Mouse (Mus musculus) kidney, embryonic 15.5 days (tissue): ENCODE measurements around the gene Mrps18a. TPM values are rescaled to one million over a fixed set of nuclear protein-coding genes. Genes with fewer than 3 reads are reported as not detected.

Source experiments
- ATAC-seq: fragments of 200-750 bp; cut with Nextera tagmentation; replicated peaks from 2 replicates; pipeline ENCODE4 v1.8.0; 2017; ENCODE audit warnings: moderate TSS enrichment; ENCODE audit not compliant: low FRiP score
- H3K27ac ChIP-seq: fragments of 300-500 bp; sonication (generic); 2 replicates; pipeline ENCODE4 v1.5.1; 2015; ENCODE audit warnings: mild to moderate bottlenecking, inconsistent platforms
- H3K27me3 ChIP-seq: fragments of 300-500 bp; sonication (generic); 2 replicates; pipeline ENCODE4 v1.6.1; 2015; ENCODE audit warnings: inconsistent platforms
- H3K36me3 ChIP-seq: fragments of 300-500 bp; sonication (generic); 2 replicates; pipeline ENCODE4 v1.6.1; 2015; ENCODE audit warnings: inconsistent platforms
- H3K4me1 ChIP-seq: fragments of 300-500 bp; sonication (generic); 2 replicates; pipeline ENCODE4 v1.6.1; 2015; ENCODE audit warnings: inconsistent platforms
- H3K4me2 ChIP-seq: fragments of 300-500 bp; sonication (generic); 2 replicates; pipeline ENCODE4 v1.6.1; 2015; ENCODE audit warnings: moderate library complexity, mild to moderate bottlenecking, inconsistent platforms
- H3K4me3 ChIP-seq: fragments of 300-500 bp; sonication (generic); replicated peaks from 2 replicates; pipeline ENCODE4 v1.5.1; 2015; ENCODE audit warnings: mild to moderate bottlenecking, inconsistent platforms
- H3K9ac ChIP-seq: fragments of 300-500 bp; sonication (generic); 2 replicates; pipeline ENCODE4 v1.6.1; 2015; ENCODE audit warnings: mild to moderate bottlenecking, inconsistent platforms
- H3K9me3 ChIP-seq: fragments of 300-500 bp; sonication (generic); replicated peaks from 2 replicates; pipeline ENCODE4 v1.6.1; 2016; ENCODE audit warnings: inconsistent platforms
- WGBS: fragments of 180-500 bp; shearing (Covaris S2); methylation state at CpG from one replicate; pipeline ENCODE4 v1.1.7; 2015; ENCODE audit warnings: mixed read lengths; 5-methylcytosine and 5-hydroxymethylcytosine counted together
- polyA plus RNA-seq: library from polyadenylated mRNA; unstranded; fragments of >200 nt; fragmentation: Nextera tagmentation; extraction: Ambion mirVana; gene quantifications from 2 replicates; pipeline ENCODE4 v1.2.1, GENCODE M21; 2015

The Mrps18a gene
- polyA plus RNA-seq, 1 experiment from 2014 or later: 155 TPM

GRCm38 (mm10) chr17:46104487-46104886 lies 6.3 kb upstream of the Mrps18a start:
- H3K4me2 ChIP-seq: peak overlapping the region; percentile 39
- no peaks in the 10 kb centered on the region for H3K9me3 ChIP-seq
- WGBS: 6% methylated on average over 12 of the region's 12 CpGs
- ATAC-seq: peak; percentile 95
- 0 out of 2 replicates have a peak overlapping the region, but pooled peaks have one; percentile 9 for H3K9ac ChIP-seq
- no peaks in the 10 kb centered on the region for H3K27me3 ChIP-seq
- H3K4me3 ChIP-seq: no peak overlapping the region
- H3K4me1 ChIP-seq: peaks cover 29% of the 10 kb centered on the region
- peak overlapping the region; percentile 89 for H3K27ac ChIP-seq
- H3K36me3 ChIP-seq: no peaks in the 10 kb centered on the region

GRCm38 (mm10) chr17:46108286-46108685 lies 2.5 kb upstream of the Mrps18a start:
- ATAC-seq: no peak
- Histone ChIP-seq H3K4me3 (no peak overlapping the region), H3K36me3 (peaks cover 6% of the 10 kb centered on the region; the same call in 1 of the 2 replicates), H3K4me1 (peaks cover 38% of the 10 kb centered on the region), H3K4me2 (no peak overlapping the region), H3K9ac (no peak overlapping the region), H3K27me3 (0 out of 2 replicates have a peak, but pooled peaks cover 4% of the 10 kb centered on the region), H3K9me3 (no peaks in the 10 kb centered on the region), H3K27ac (no peak overlapping the region)
- WGBS: 79% methylated on average over 4 of the region's 4 CpGs

DNA sequence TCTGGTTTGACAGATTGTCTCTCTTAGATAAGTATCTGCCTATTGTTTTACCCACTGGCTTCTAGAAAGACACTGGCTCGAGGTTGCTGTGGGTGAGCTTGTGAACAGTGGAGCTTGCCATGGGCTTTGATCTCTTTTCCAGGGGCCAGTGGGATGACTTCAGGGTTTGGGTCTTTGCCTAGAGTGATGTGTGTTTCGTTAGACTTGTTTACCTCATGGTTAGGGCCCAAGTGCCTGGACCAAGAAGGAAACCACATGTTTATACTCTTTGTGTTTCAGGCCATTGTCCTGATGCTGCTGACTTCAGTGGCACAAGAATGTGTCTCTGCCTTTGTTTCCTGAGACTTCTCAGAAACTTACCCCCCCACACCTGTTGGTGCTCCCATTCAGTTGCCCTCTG lies 4.7 kb downstream of the Mrps18a start:
- Histone ChIP-seq H3K4me1 (peaks cover 38% of the 10 kb centered on the region), H3K4me3 (no peak overlapping the region), H3K9ac (no peak overlapping the region), H3K27ac (no peak overlapping the region), H3K36me3 (peaks cover 46% of the 10 kb centered on the region), H3K4me2 (no peak overlapping the region), H3K27me3 (no peaks in the 10 kb centered on the region), H3K9me3 (no peaks in the 10 kb centered on the region)
- ATAC-seq: no peak
- WGBS: 53% methylated on average over 2 of the region's 2 CpGs

DNA sequence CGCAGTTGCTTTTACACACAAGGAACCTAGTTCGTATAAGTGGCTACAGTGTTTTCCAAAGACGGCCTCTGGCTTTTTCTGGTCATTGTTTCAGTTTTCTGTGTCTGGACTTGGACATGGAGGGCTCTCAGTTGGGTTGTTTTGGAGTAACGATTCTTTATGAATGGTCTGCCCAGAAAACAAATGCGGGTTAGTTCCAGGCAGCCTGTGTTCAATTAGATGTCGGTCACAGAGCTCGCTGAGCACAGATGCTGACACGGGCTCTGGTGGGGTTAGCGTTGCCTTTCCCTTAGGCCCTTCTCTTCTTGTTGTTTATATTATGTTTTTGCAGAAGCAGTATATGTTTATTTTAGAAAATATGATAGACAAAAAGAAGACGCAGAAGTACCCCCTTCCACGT lies 5.4 kb downstream of the Mrps18a start:
- no peak overlapping the region for H3K4me2 ChIP-seq
- no peak for ATAC-seq
- no peak overlapping the region for H3K4me3 ChIP-seq
- H3K27ac ChIP-seq: no peak overlapping the region
- no peaks in the 10 kb centered on the region for H3K9me3 ChIP-seq
- H3K9ac ChIP-seq: no peak overlapping the region
- H3K36me3 ChIP-seq: peaks cover 48% of the 10 kb centered on the region
- H3K4me1 ChIP-seq: peaks cover 38% of the 10 kb centered on the region
- WGBS: 82% methylated on average over 11 of the region's 11 CpGs
- no peaks in the 10 kb centered on the region for H3K27me3 ChIP-seq

GRCm38 (mm10) chr17:46116881-46117280 lies 6.1 kb downstream of the Mrps18a start:
- ATAC-seq: no peak
- Histone ChIP-seq H3K36me3 (peaks cover 52% of the 10 kb centered on the region), H3K27me3 (no peaks in the 10 kb centered on the region), H3K4me3 (no peak overlapping the region), H3K4me1 (peaks cover 31% of the 10 kb centered on the region), H3K4me2 (no peak overlapping the region), H3K9ac (no peak overlapping the region), H3K9me3 (no peaks in the 10 kb centered on the region), H3K27ac (no peak overlapping the region)
- 80% methylated on average over 3 of the region's 3 CpGs for WGBS

DNA sequence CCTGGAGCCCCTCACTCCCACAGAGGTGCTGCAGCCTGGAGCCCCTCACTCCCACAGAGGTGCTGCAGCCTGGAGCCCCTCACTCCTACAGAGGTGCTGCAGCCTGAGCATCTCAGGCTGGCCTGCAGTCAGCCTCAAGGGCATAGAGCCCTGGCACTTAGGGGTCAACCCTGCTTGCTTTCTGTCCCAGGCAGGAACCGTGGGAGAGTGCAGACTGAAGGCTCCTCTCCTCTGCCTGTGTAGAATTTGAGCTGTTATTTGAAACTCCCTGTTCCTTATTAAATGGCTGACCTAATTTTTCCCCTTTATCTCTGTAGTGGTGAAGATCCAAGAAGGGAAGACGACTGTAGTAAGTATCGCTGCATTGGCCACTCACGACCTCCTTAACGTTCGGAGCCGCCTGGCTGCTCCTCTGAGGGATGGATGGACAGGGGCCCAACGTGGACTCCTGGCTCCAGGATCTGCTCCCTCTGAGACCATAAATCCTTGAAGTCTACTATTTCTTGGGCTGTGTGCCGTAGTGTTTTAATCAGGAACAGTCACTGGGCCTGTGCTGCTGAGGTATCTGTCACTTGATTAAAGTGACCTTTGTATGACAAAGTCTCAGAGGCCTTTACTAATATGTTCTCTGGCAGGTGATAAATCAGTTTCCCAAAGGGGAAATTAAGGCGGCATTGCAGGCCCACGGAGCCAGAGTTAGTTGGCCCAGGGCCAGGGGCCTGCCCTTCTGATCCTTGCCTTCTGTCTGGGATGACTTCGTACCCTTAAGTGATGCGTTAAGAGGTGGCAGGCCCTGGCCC lies 7.0 kb downstream of the Mrps18a start:
- 31% methylated on average over 13 of the region's 13 CpGs for WGBS
- peak overlapping the region; percentile 48 for H3K27ac ChIP-seq

GRCm38 (mm10) chr17:46118423-46118850 lies 7.7 kb downstream of the Mrps18a start:
- Histone ChIP-seq H3K27ac (peak overlapping the region; percentile 48; the same call in 1 of the 2 replicates), H3K9me3 (no peaks in the 10 kb centered on the region), H3K4me1 (peaks cover 25% of the 10 kb centered on the region), H3K4me3 (no peak overlapping the region), H3K9ac (no peak overlapping the region), H3K36me3 (peaks cover 60% of the 10 kb centered on the region), H3K4me2 (no peak overlapping the region), H3K27me3 (no peaks in the 10 kb centered on the region)
- ATAC-seq: 0 out of 2 replicates have a peak, but pooled peaks have one; percentile 4
- 59% methylated on average over 4 of the region's 4 CpGs for WGBS

More for the DNA sequence above, 7.0 kb downstream of the Mrps18a start:
- ATAC-seq: peak; percentile 49; the same call in 1 of the 2 replicates
- Histone ChIP-seq H3K4me2 (no peak overlapping the region), H3K36me3 (peaks cover 59% of the 10 kb centered on the region), H3K9me3 (no peaks in the 10 kb centered on the region), H3K4me3 (no peak overlapping the region), H3K9ac (no peak overlapping the region), H3K4me1 (peaks cover 25% of the 10 kb centered on the region), H3K27me3 (no peaks in the 10 kb centered on the region)

DNA sequence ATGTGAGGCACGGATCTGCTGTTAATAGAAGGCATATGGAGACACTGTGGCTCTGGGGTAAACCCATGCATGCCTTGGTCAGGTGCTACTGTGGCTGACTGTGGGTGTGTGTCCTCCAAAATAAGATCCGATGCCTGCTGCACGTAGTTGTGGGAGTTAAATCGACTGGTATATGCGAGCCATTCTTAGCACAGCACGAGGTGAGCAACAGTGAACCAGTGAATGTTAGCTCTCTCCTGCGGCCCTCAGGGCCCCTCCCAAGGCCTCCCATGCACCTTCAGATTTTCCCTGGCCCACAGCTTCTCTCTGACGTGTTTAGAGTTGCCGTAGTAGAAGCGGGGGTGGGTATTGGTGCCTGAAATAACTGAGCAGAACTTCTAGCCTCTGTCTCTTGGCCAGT lies 8.9 kb downstream of the Mrps18a start:
- no peak for ATAC-seq
- Histone ChIP-seq H3K4me3 (no peak overlapping the region), H3K36me3 (peaks cover 67% of the 10 kb centered on the region), H3K4me2 (no peak overlapping the region), H3K9ac (no peak overlapping the region), H3K9me3 (no peaks in the 10 kb centered on the region), H3K27me3 (no peaks in the 10 kb centered on the region), H3K27ac (no peak overlapping the region), H3K4me1 (peaks cover 21% of the 10 kb centered on the region)
- WGBS: 83% methylated on average over 10 of the region's 10 CpGs

- WGBS: 94% methylated on average over 4 of the region's 4 CpGs
- H3K27ac ChIP-seq: no peak overlapping the region
- no peak for ATAC-seq
- peaks cover 92% of the 10 kb centered on the region for H3K36me3 ChIP-seq
- no peaks in the 10 kb centered on the region for H3K27me3 ChIP-seq
- no peak overlapping the region for H3K4me2 ChIP-seq
- peaks cover 18% of the 10 kb centered on the region for H3K4me1 ChIP-seq
- H3K9me3 ChIP-seq: no peaks in the 10 kb centered on the region
- H3K4me3 ChIP-seq: no peak overlapping the region
- no peak overlapping the region for H3K9ac ChIP-seq
Observed at GRCm38 (mm10) chr17:46122791-46123190, 12.0 kb downstream of the Mrps18a start.

- no peak overlapping the region for H3K4me3 ChIP-seq
- H3K27me3 ChIP-seq: no peaks in the 10 kb centered on the region
- peaks cover 13% of the 10 kb centered on the region for H3K4me1 ChIP-seq
- H3K4me2 ChIP-seq: no peak overlapping the region
- no peak overlapping the region for H3K27ac ChIP-seq
- H3K9me3 ChIP-seq: no peaks in the 10 kb centered on the region
- ATAC-seq: no peak
- H3K36me3 ChIP-seq: peaks cover 92% of the 10 kb centered on the region
- no peak overlapping the region for H3K9ac ChIP-seq
- 91% methylated on average over 4 of the region's 4 CpGs for WGBS
Observed at GRCm38 (mm10) chr17:46123285-46123684, 12.5 kb downstream of the Mrps18a start.

DNA sequence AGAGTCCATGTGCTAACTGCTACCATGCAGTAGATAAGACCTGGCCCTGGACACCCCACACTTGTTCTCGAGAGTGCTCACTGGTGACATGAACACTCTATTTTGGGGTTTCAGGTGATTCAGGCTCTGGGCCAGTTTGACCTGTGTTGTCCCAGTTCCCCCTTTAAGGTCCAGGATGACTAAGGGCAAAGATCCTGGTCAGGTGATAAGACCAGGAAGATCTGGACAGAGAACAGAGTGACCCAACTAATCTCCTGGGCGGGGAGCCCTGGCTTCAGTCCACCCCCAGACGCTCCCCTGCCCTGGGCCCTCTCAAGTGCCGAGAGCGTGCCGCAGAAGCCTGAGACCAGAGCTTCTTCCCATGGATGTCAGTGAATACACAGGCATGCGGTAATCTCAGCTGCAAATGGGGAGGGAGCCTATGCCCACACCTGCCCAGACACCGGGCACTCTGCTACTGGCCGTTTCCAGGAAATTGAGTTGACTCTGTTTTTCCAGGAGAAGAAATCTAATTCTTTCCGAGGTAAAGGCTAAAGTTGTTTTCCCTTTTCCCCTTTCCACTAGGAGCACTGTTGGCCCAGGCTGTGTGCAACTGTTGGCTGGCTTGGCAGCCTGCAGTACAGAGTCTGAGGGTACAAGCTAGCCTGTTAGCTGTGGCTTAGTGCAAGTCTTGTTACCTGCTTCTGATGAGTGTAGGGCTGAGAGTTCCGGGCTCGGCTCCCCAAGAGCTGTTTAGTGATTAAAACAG lies 13.3 kb downstream of the Mrps18a start:
- H3K9me3 ChIP-seq: no peaks in the 10 kb centered on the region
- H3K4me3 ChIP-seq: no peak overlapping the region
- no peak overlapping the region for H3K9ac ChIP-seq
- no peaks in the 10 kb centered on the region for H3K27me3 ChIP-seq
- 89% methylated on average over 12 of the region's 12 CpGs for WGBS
- H3K27ac ChIP-seq: no peak overlapping the region
- peaks cover 92% of the 10 kb centered on the region for H3K36me3 ChIP-seq
- no peak overlapping the region for H3K4me2 ChIP-seq
- no peak for ATAC-seq
- peaks cover 8% of the 10 kb centered on the region; the same call in 1 of the 2 replicates for H3K4me1 ChIP-seq

DNA sequence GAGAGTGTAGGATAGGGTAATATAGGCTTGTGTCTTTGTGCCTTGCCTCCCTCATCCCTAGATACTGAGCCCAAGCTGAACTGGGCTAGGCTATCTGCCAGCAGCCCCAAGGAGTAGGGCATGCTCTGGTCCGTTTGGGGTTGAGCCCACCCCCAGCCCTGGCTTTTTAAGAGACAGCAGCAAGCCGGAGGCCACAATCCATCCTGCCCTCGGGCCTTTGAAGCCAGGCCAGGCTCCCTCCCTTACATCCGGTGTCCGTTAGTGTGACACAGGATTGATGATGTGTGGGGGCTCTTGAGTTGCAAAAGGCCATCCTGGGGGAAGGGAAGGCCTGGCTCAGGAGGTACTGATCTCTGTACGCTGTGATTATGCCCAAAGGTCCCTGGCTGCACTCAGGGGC lies 15.8 kb downstream of the Mrps18a start:
- Histone ChIP-seq H3K9ac (no peak overlapping the region), H3K36me3 (peaks cover 84% of the 10 kb centered on the region), H3K27ac (0 out of 2 replicates have a peak overlapping the region, but pooled peaks have one; percentile 37), H3K4me2 (no peak overlapping the region), H3K4me3 (no peak overlapping the region), H3K4me1 (peaks cover 15% of the 10 kb centered on the region; the same call in 1 of the 2 replicates), H3K27me3 (no peaks in the 10 kb centered on the region), H3K9me3 (no peaks in the 10 kb centered on the region)
- WGBS: 29% methylated on average over 6 of the region's 6 CpGs
- no peak; the same call in 1 of the 2 replicates for ATAC-seq
